Mouse (Mus musculus) lung, postnatal 14 days (tissue): ENCODE data around the gene Plekha7.
A peak's percentile ranks its signal among the peaks of the same experiment; 100 is the strongest.

Experiments used
- DNase-seq: peaks from one replicate; pipeline ENCODE4 v3.0.0; 2021

Plekha7 gene

GRCm38 (mm10) chr7:116182451-116182850 is 125.7 kb downstream of the Plekha7 start:
- no peak for DNase-seq

GRCm38 (mm10) chr7:116181444-116181946 is 126.7 kb downstream of the Plekha7 start:
- DNase-seq = no peak

DNA sequence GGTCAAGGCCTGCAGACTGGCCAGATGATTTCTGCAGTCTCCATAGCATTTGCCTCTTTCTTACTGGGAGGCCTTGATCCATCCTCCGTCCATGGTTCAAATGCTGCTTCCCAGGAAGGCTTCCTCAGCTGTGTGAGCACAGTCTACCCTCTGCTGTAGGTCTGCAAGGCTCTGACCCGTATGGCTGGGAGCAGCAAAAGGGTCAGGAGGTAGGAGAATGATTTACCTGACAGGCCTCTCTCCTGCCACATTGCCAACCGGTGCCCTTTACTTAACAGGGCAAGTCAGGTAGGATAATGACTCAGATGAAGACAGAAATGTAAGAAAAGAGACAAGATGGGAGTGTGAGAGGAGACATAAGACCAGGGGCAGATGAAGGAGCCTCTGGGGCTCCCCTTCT is 129.3 kb downstream of the Plekha7 start:
- DNase-seq = no peak

- no peak for DNase-seq
Measured at GRCm38 (mm10) chr7:116172774-116173173, 135.4 kb downstream of the Plekha7 start.

DNA sequence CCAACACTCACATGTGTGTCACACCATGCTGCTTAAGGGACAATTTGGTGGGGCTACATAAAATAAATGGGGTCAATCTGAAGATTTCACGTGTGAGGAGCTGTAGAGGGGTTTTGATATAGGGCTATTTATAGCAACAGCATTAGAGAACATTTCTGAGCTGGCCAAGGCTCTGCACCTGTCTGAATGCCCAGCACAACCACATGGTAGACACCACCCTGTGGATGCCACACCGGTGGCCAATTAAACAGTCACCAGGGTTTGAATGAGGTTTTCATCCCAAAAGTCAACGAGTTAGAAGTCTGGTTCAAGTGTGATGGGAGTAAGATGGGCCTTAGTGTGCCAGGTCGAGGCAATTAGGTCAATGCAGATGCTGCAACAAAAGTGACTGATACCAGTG is 138.8 kb downstream of the Plekha7 start:
- no peak for DNase-seq

DNA sequence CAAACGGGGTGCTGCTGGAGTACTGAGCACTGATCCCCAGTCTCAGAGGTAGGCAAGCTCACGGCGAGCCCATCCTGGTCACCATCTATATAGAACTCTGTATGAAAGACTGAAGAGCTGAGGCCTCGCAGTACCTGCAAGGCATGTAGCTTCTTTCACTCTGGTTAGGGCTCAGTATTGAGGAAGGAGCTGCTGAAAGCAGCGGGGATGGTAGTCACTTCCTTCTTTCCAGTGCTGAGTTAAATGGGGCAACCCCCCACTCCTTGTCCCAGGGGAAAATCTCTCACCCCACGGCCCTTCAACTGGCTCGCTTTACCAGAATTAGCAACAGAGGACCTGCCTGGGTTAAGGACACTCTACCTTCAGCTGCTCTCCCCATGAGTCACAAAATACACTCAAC is 140.0 kb downstream of the Plekha7 start:
- no peak for DNase-seq

- DNase-seq = no peak
Measured at GRCm38 (mm10) chr7:116164232-116164631, 143.9 kb downstream of the Plekha7 start.

DNA sequence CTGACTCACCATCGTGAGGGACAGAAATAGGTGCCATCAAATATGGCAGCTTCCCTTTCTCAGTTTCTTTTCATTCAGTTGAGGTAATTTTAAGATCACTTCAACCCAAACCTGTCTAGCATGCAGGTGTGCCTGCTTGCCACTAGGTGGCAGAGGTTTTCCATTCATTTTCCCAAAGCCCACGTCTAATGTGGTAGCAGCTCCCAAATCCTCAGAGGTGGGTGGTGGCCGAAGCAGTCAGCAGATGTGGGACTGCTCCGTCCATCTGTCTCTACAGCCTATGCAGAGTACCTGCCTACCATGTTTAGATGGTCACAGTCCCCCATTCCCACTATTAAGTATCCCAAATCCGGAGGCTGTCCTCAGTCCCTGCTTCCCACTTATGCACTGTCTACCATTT is 146.6 kb downstream of the Plekha7 start:
- peak; percentile 61 for DNase-seq

DNA sequence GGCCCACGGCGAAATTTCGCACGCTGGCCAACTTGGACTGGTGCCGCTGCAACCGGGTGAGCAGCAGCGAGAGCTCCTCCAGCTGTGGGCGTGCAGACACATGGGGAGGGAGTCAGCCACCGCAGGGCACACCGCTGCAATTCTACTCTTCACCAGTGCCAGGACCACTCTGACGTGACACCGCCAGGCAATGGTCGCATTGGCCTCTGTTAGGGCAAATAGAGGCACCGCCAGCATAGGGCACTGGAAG is 151.4 kb downstream of the Plekha7 start:
- DNase-seq = peak; percentile 26

- no peak for DNase-seq
Measured at GRCm38 (mm10) chr7:116156072-116156893, 151.9 kb downstream of the Plekha7 start.

GRCm38 (mm10) chr7:116153781-116154368 is 154.3 kb downstream of the Plekha7 start:
- DNase-seq = no peak

DNA sequence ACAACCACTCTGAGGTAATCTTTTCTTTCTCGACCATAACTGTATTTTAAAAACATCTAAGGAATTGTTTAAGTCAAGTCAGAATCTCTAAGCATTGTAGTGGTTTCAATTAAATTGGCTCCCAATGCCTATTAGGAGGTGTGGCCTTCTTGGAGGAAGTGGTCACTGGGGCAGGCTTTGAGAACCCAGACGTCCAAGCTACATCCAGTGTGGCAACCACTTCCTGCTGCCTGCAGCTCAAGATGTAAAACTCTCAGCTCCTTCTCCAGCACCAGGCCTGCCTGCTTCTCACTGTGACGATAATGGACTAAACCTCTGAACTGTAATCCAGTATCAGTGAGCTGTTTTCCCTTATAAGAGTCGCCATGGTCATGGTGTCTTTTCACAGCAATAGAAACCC is 158.6 kb downstream of the Plekha7 start:
- no peak for DNase-seq

- no peak for DNase-seq
Measured at GRCm38 (mm10) chr7:116147114-116147513, 161.1 kb downstream of the Plekha7 start.

GRCm38 (mm10) chr7:116145030-116145429 is 163.1 kb downstream of the Plekha7 start:
- DNase-seq = no peak

GRCm38 (mm10) chr7:116137671-116138070 is 170.5 kb downstream of the Plekha7 start:
- DNase-seq = no peak

GRCm38 (mm10) chr7:116137149-116137548 is 171.0 kb downstream of the Plekha7 start:
- no peak for DNase-seq

GRCm38 (mm10) chr7:116134413-116135292 is 173.5 kb downstream of the Plekha7 start:
- DNase-seq = peak; percentile 22

DNA sequence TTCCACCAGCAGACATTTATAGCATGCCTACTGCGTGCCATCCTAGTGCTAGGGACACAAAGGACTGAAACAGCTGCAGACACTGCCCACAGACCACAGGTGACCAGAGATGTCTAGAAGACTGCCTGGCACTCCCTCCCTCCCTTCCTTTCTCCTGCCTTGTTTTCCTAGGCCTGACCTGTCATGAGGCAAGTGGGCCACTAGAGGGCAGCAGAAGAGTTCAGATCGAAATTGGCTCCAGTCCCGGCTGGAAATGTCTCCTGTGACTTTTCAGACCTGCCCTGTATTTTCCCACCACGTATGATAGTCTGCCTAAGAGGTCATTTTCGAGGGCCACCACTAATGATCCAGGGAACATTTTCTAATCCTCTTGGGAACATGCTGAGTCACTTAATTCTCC is 176.1 kb downstream of the Plekha7 start:
- peak; percentile 83 for DNase-seq

- DNase-seq = no peak
Measured at GRCm38 (mm10) chr7:116131390-116131789, 176.8 kb downstream of the Plekha7 start.

GRCm38 (mm10) chr7:116129374-116129773 is 178.8 kb downstream of the Plekha7 start:
- DNase-seq = no peak

- no peak for DNase-seq
Measured at GRCm38 (mm10) chr7:116128286-116128685, 179.9 kb downstream of the Plekha7 start.

GRCm38 (mm10) chr7:116127052-116127451 is 181.1 kb downstream of the Plekha7 start:
- DNase-seq = no peak

- DNase-seq = no peak
Measured at GRCm38 (mm10) chr7:116125671-116126070, 182.5 kb downstream of the Plekha7 start.

GRCm38 (mm10) chr7:116124057-116124456 is 184.1 kb downstream of the Plekha7 start:
- DNase-seq = no peak
